Mouse (Mus musculus) gastrocnemius, postnatal 36 days (tissue): ENCODE measurements around the gene Nup214. TPM values are rescaled to one million over a fixed set of nuclear protein-coding genes. Genes with fewer than 3 reads are reported as not detected.
"Not testable (repeated sequence)": the region's sequence is repeated elsewhere in the genome, so short reads cannot be mapped to it uniquely, and the experiment has no call there.

Experiments used
- DNase-seq, 2 experiments: peaks; one replicate each; pipeline ENCODE4 v3.0.0; 2022
- intact Hi-C: fragments of 180-260 bp; cut with DNase I; formaldehyde crosslinking; loops from one replicate; pipeline ENCODE4 v1.15.1; 2025
- total RNA-seq, 2 experiments: library from RNA; stranded (reverse); gene quantifications; 2 replicates each; pipeline ENCODE4 v1.2.3; 2021

Nup214 gene
- total RNA-seq, 2 experiments from 2014 or later: 13.9 to 28.4 TPM

DNA sequence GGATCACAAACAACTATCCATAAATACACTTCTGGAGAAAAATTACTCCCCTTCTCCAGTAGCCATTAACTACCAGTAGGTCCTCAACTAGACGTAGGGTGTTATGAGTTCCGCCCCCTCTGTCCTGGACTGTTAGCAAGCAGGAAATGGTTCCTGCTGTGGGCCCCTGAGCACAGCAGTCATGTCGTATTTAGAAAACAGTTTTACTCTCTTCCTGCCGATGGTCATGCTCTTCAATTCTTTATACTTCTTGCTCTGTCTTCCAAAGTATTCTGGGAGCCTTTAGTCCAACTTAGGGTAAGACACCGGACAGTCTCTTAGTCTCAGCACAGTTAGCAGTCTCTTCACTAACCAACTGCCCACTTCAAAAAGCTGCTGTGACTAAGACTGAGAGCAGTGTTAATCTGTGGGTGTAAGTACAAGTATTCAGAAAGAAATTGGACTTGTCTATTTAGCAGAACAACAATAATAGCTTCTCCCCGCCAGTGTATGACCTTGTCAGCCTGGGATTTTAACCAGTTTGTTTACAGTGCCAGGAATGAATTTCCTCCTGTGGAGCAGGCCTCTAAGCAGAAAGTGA is 63.1 kb downstream of the Nup214 start:
- intact Hi-C loops: no loop called here
- no peak for DNase-seq

DNA sequence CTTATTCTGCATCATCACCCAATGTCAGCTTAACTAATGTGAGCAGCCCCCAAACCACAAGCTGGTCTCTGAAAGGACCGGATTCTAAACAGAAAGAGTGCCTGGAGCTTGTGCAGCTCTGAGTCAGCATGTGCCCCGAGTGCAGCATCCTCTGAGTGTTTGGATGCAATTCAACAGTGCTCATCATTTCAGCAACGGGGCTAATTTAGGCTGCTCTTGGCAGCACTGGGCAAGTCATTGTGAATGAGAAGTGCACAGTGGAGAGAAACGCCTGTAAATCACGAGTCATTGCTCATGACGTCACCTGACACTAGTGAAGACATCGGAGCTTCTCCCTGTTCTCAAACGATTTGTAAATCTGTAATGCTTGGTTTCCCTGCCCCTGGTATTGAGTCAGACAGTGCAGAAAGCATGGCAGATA is 64.4 kb downstream of the Nup214 start:
- intact Hi-C loops: no loop called here
- DNase-seq: no peak

DNA sequence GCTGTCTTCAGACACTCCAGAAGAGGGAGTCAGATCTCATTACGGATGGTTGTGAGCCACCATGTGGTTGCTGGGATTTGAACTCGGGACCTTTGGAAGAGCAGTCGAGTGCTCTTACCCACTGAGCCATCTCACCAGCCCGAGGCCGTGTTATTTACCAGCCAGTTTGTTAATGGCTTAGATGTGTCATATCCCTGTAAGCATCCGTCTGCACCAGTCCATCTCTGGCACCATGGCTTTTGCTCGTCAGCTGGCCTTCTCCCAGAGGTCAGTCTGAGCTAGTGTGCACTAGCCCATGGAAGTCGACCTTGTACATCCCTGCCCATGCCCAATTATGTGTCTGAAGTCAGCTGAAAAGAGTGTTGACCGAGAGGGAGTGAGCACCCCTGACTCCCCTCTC is 66.4 kb downstream of the Nup214 start:
- intact Hi-C loops, DNase-seq: not testable (repeated sequence)

DNA sequence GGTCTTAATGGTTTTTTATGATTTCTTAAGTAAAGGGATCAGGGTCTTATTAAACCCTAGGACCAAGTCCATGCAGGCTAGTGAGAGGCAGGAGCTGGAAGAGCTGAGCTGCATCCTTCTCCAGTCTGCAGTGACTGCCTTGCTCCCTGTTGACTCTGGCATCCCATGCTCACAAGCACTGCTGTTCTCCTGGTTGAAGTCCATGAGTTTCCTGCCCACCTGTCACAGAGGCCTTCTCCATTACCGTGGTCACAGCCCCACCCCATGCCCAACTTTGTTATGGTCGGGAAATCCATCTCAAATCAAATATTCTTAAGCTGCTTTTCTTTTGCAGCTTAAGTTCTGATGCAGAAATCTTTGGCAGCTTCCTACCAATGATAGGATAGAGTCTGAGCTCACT is 66.9 kb downstream of the Nup214 start:
- DNase-seq: no peak
- intact Hi-C loops: no loop called here

DNA sequence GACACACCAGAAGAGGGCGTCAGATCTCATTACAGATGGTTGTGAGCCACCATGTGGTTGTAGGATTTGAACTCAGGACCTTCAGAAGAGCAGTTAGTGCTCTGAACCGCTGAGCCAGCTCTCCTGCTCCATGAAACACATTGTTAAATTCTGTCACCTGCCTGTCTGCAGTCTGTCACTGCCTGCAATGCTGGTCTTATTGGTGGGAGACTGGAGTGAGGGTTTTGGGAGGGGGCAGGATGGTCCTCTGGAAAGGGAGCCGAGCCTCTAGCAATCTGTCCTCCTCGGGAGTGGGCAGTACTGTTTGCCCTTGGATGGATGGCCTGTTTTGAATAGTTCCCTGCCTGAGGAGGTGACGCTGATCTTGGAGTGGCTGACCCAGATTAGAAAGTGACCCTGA is 69.6 kb downstream of the Nup214 start:
- DNase-seq: no peak
- intact Hi-C loops: no loop called here

DNA sequence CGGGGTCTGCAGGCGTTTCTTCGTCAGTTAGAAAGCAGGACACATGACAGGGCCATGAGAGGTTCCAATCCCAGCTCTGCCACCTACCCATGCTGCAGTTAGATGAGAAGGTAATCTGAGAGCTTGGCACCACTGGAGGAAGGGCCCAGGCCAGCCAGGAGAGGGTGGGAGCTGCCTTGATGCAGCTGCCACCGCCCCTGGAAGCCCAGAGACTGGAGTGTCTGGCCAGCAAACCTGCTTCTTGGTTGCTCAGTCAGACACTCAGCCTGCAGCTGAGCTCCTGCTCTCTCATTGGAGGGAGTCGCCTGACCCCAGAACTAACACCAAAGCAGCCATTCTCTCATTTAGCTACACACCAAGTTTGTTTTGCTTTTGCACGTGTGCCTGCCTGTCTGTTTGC is 71.1 kb downstream of the Nup214 start:
- DNase-seq: peak in 1 of 2 experiments; percentile 24
- intact Hi-C loops: loop anchor here (5.0 kb wide), 2 partner anchors 37 to 87 kb away; partner anchors contain the start of gene Fam78a

DNA sequence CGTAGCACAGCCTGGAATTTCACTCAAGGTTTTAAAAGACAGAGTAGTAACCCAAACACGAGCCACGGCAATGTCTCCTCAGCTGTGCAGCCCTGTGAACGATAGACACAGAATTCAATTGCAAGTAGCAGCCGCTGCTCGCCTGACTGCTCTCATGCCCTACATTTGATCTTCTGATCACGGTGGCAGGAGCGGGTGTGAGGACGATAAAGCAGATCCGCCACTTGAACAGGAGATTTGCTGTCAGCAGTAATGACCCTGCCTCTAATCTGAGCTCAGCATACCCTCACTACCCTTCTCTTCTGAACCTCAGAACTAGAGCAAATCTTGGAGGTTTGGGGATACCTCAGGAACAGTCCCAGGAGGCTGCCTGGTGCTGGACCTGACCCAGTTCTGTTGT is 71.8 kb downstream of the Nup214 start:
- intact Hi-C loops: loop anchor here (5.0 kb wide), 2 partner anchors 36 to 86 kb away; partner anchors contain the start of gene Fam78a
- DNase-seq: no peak

DNA sequence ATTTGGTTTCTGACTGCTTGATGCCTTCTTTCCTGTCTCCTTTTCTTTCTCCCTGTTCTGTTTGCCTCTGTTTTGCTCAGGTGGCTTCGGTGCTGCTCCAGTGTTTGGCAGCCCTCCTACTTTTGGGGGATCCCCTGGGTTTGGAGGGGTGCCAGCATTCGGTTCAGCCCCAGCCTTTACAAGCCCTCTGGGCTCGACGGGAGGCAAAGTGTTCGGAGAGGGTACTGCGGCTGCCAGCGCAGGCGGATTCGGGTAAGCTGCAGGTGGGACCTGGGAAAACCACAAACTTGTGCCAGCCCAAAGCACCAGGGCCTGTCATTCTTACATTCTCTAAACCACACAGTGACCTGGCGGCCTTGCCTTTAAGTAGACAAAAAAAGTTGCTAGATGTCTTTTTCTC is 73.1 kb downstream of the Nup214 start:
- intact Hi-C loops: loop anchor here (5.0 kb wide), 2 partner anchors 35 to 85 kb away; partner anchors contain the start of gene Fam78a
- no peak for DNase-seq

DNA sequence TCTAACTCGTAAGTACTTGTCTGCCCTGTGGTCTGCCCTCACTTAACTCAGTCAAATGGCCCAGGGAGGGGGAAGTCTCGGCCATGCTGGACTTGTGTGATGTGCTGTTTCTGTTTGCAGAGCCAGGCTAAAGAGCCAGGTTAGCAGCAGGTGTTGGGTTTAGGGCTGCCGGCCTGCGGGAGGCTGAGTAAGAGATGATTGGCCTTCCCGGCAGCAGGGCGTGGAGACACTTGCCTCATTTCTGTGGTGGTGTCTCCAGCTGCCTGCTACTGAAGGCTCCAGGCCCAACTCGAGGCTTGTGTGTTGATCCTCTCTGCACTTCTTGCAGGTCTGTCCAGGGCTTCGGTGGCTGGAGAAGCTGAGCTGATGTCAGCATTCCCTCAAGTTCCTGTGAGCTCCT is 77.6 kb downstream of the Nup214 start:
- no peak for DNase-seq
- intact Hi-C loops: no loop called here

DNA sequence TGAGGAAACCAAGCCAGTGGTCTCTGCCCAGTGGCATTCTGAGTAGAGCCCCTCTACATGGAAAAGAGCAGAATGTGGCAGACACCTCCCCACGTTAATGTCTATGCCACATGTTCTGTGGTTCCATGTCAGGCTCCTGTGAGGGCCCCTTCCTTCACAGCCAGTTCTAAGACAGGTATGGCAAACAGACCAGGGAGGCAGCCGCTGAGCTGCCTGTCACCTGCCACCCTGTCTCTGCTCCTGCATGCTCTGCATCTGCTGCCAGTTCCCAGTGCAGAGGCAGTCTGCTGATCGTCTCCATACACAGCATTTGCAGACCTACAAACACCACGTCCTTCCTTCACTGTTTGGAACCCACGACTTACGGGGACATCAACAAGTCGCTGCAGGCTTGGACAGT is 78.2 kb downstream of the Nup214 start:
- intact Hi-C loops: no loop called here
- DNase-seq: no peak

DNA sequence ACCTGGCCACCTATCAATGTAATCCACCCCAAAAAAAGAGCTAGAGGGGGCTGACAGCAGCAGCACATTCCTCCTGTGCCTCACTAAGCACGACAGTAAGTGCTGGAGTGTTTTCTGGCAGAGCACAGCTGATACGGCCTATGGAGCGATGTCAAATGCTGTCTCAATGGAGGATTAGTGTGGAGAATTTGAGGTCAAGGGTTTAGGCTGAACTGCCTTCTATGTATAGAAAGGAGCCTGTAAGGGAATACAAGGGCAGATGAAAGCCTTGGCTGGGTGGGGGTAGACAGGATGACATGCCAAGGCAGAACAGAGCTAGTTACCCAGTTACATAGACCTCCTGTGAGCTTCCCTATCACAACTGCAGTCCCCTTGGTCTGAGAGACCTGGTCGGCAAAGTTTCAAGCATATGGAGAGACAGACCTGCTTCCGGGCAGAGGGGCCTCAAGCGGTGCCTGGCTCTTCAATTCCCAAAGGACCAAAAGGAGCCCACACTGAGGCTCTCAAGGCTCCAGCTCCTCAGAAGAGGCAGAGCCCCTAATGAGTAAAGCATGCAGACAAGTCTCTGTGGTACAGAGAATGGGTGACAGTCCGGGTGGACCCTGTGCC is 81.2 kb downstream of the Nup214 start:
- intact Hi-C loops: no loop called here
- no peak for DNase-seq

DNA sequence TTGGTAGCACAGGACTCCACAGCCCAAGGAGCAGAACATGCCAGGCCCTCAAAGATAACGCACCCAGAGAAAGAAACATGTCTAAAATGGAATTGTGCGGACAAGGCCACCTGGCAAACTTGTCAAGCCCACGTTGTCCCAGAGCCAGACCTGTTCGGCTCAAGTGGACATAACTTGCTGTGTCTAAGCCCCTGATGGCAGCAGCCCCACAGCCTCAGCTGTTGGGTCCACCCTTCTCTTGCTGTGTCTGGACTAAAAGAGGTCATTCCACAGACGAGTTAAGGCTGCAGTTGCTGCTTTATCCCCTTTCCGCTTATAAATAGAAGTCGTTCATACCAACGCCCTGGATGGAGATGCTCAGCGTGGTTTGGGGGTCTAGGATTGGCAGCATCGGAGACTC is 82.3 kb downstream of the Nup214 start:
- no peak for DNase-seq
- intact Hi-C loops: no loop called here

DNA sequence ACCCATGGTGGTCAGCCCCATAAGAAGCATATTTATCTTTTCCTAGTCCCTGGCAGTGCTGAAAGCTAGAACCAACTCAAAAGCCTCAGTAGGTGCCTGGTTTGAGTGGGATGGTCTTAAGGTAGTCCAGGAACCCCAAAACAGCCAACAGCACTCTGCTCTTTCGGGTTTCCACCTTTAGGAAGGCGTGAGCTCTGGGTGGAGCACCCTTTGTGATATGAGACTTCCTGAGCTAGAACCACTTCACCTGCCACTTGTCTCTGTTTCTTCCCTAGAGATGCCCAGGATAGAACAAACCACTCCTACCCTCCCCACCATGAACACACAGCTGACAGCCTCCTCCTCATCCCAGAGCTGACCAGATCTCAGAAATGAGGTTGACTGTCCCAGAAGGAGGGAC is 83.1 kb downstream of the Nup214 start:
- no peak for DNase-seq
- intact Hi-C loops: no loop called here

DNA sequence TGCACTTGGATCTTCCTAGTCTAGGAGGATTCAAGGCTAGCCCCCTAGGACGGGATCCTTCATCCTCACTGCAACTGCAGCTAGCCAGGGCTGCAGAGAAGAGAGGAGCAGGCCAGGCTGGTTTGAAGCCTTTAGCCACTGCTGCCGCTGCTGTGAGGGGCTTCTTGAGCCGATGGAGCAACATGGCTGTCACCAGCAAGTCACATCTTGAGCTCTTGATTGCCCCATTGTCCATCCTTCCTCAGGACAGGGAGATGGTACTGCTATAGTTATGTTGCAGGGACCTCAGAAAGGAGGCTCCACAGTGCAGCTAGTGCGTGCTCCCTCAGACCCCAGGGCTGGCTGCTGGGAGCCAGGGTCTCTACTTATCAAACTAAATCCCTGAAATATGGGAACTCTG is 83.6 kb downstream of the Nup214 start:
- DNase-seq: no peak
- intact Hi-C loops: no loop called here

DNA sequence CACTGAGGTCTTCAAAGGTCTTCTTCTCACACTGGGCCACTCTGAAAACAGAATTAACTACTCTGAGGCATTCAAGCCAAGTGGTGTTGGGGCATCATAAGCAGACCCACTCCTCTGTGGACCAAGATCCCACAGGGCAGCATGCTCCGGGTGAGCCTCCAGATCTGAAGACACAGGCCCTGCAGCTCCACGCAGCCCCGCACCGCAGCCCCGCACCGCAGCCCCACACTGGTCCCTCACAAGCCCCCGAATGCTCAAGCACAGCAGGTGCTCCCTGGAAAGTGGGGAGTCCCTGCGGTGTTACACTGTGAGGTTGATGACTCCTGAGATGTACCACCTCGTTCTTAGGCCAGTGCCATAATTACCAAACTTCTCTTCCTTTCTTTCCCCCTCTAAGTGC is 84.0 kb downstream of the Nup214 start:
- DNase-seq: no peak
- intact Hi-C loops: no loop called here

DNA sequence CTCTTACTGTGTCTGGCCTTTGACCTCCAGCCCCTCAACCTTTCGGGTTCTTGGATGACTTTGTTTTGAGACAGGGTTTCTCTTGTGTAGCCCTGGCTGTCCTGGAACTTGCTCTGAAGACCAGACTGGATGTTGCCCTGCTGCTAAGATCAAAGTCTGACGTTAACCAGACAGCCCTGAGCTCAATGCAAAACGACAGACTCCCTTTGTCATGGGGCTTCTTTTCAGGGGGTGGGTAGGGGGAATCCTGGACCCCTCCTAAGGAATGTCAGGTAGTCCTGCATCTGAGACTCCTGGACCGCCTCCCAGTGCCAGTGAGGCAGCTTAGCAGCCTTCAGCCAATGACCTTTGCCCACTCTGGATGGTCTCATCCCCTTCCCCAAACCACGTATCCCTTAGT is 84.5 kb downstream of the Nup214 start:
- no peak for DNase-seq
- intact Hi-C loops: no loop called here

DNA sequence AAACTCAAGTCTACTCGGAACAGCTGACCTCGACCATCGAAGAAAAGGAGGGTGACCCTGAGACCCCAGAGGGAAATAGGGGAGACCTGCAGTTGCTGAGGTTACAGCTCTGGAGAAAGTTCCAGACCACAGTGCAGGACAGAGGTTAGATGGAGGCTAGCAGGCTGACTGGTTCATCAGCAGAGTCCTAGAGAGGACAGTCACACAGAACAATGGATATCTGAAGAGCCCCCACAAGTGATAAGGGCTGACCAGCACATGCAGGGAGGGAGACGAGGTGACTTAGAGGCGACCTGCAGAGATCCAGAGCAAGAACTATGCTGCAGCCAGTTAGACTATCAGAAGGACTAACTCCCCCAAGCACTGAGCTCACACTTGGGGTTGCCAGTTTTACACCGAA is 85.4 kb downstream of the Nup214 start:
- intact Hi-C loops: no loop called here
- no peak for DNase-seq

DNA sequence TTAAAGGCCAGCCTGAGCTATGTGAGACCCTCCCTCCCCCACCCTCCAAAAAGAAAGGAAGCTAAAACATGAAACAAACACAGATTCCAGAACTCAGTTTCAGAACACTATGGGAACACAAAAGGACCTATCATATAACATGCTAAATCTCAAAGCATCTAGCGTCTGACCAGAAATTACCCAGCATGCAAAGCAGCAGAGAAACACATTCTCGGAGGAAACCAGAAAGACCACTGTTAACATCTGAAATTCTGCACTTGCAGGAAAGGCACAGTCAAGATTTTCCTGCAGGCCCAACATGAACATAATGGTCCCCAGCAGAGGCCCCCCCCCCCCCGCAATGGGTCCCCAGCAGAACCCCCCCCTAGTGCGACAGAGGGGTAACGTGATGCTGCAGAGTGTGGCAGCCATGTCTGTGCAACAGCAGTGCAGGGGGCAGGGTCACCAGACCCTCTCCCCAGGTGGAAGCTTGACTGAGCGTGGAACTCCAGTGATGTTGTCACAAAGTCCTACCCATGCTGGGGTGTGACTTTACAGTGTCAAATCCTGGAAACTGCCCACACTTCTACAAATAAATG is 86.1 kb downstream of the Nup214 start:
- no peak for DNase-seq
- intact Hi-C loops: no loop called here

DNA sequence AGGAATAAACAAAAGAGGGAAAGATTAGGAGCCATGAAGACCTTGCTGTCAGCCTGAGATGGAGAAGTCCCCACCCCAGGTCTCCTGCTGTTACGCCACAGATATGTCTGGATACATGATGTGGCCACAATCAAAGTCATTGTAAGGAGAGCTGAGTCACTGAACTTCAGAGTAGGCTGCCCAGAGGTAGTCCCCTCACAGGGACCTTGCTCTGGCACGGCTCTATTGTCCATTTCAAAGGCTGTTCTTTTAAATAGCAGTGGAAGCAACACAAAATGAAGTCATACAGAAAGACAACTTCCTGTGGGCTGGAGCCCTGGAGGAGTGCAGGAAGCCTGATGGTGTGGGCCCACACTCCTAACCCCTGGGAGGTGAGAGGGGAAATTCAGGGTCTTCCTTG is 87.0 kb downstream of the Nup214 start:
- DNase-seq: no peak
- intact Hi-C loops: no loop called here

DNA sequence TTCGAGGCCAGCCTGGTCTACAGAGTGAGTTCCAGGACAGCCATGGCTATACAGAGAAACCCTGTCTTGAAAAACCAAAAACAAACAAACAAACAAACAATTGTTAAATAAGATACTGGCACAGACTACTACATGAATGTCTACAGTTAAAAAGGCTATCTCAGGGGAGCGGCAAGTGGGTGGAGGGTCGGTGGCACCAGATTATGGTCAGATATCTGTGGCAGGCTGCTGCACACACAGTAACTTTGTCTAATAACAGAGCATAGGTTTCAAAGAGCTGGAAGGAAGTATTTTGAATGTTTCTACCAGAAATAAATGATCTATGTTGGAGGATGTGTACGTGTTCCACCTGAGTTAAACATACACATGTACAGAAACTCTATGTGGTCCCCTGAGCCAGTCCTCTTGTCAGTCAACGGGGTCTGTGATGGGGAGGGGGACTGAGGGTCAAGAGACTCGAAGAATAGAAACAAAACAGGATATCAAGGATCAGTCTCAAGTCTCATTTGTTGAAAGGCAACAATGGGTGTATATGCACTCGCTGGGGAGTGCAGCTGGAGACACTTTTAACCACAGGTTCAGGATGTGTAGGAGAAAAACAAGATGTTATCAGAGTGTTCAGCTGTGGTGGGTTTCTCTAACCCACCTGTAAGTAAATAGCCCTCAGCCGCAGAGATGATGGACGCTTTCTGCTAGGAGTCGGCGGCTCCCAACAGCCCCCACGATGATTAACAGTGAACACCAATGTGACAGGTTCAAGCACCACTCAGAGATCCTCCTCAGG is 87.7 kb downstream of the Nup214 start:
- intact Hi-C loops: no loop called here
- DNase-seq: no peak

DNA sequence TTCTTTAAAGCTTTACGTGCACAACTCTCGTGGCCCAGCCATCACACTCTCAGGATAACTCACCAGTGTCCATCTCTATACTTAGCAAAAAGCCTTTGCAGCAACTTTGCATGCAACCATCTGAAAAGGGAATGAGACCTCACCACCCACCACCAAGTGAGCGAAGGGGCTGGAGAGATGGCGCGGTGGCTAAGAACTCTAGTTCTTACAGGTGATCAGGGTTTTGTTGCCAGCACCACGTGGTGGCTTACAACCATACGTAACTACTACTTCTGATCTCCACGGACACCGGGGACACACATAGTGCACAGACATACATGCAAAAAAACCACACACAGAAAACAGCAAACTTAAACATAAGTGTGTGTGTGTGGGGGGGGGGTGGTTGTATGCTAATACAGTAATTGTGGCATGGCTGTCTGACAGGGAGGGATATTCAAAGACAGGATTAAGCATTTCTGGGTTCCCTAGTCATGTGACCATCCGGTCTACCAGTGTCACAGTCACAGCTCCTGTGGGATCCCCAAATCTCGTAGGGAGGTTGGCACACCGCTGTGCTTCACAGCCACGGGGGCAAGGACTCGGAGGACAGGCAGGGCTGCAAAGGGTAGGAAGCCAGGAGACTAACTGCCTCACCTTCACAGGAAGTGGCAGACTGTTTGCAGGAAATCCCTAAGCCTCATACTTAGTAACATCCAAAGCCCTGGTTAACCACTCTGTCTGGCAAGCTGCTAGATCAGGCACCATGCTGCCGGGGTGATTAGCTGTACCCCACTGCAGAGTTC is 88.6 kb downstream of the Nup214 start:
- DNase-seq: no peak
- intact Hi-C loops: no loop called here
